Mouse (Mus musculus): Measurements from ENCODE around the gene Cd200r1.
"Not testable (repeated sequence)": the region's sequence is repeated elsewhere in the genome, so short reads cannot be mapped to it uniquely, and the experiment has no call there.

The Cd200r1 gene

GRCm38 (mm10) chr16:44766320-44766892 is 870 bp downstream of the Cd200r1 start:
- DNase-seq (ENCODE audit: low spot score in 2 of 2) = no peak

- no peak for DNase-seq (ENCODE audit: low spot score in 2 of 2)
Measured at GRCm38 (mm10) chr16:44767506-44767905, 2.0 kb downstream of the Cd200r1 start.

- DNase-seq (ENCODE audit: low spot score in 2 of 2) = no peak
Measured at GRCm38 (mm10) chr16:44767967-44768366, 2.4 kb downstream of the Cd200r1 start.

- DNase-seq (ENCODE audit: low spot score in 2 of 2) = no peak
Measured at GRCm38 (mm10) chr16:44772577-44772976, 7.0 kb downstream of the Cd200r1 start.

GRCm38 (mm10) chr16:44773673-44774072 is 8.1 kb downstream of the Cd200r1 start:
- no peak for DNase-seq (ENCODE audit: low spot score in 2 of 2)

GRCm38 (mm10) chr16:44774201-44774600 is 8.7 kb downstream of the Cd200r1 start:
- DNase-seq (ENCODE audit: low spot score in 2 of 2) = no peak

- no peak for DNase-seq (ENCODE audit: low spot score in 2 of 2)
Measured at GRCm38 (mm10) chr16:44778538-44779147, 13.1 kb downstream of the Cd200r1 start.

- no peak for DNase-seq (ENCODE audit: low spot score in 2 of 2)
Measured at GRCm38 (mm10) chr16:44779494-44779893, 14.0 kb downstream of the Cd200r1 start.

- no peak for DNase-seq (ENCODE audit: low spot score in 2 of 2)
Measured at GRCm38 (mm10) chr16:44780751-44781150, 15.2 kb downstream of the Cd200r1 start.

- no peak for DNase-seq (ENCODE audit: low spot score in 2 of 2)
Measured at GRCm38 (mm10) chr16:44786934-44787333, 21.4 kb downstream of the Cd200r1 start.

GRCm38 (mm10) chr16:44794416-44794815 is 28.9 kb downstream of the Cd200r1 start:
- DNase-seq (ENCODE audit: low spot score in 2 of 2) = no peak

- no peak for DNase-seq (ENCODE audit: low spot score in 2 of 2)
Measured at GRCm38 (mm10) chr16:44805976-44806375, 40.4 kb downstream of the Cd200r1 start.

- not testable (repeated sequence) for DNase-seq (ENCODE audit: low spot score in 2 of 2)
Measured at GRCm38 (mm10) chr16:44810223-44810622, 44.7 kb downstream of the Cd200r1 start.

GRCm38 (mm10) chr16:44811544-44811943 is 46.0 kb downstream of the Cd200r1 start, which contains the start of gene Cd200r4:
TSS of gene Cd200r4 (plus strand) at chr16:44811733.
- DNase-seq (ENCODE audit: low spot score in 2 of 2) = no peak

- DNase-seq (ENCODE audit: low spot score in 2 of 2) = no peak
Measured at GRCm38 (mm10) chr16:44812468-44813065, 47.0 kb downstream of the Cd200r1 start.

- no peak for DNase-seq (ENCODE audit: low spot score in 2 of 2)
Measured at GRCm38 (mm10) chr16:44818010-44818409, 52.5 kb downstream of the Cd200r1 start.

GRCm38 (mm10) chr16:44820545-44820944 is 55.0 kb downstream of the Cd200r1 start:
- DNase-seq (ENCODE audit: low spot score in 2 of 2) = no peak

GRCm38 (mm10) chr16:44832286-44832685 is 66.8 kb downstream of the Cd200r1 start:
- DNase-seq (ENCODE audit: low spot score in 2 of 2) = no peak

- DNase-seq (ENCODE audit: low spot score in 2 of 2) = peak in 1 of 2 experiments; percentile 6
Measured at GRCm38 (mm10) chr16:44833189-44833588, 67.7 kb downstream of the Cd200r1 start.

Data from frontal cortex, postnatal 10 days (tissue).